Mouse (Mus musculus): ENCODE data around the gene Tmem206. TPM values are rescaled to one million over a fixed set of nuclear protein-coding genes. Genes with fewer than 3 reads are reported as not detected.

Tmem206 gene
- polyA plus RNA-seq, 1 experiment, result 17.8 TPM

GRCm38 (mm10) chr1:191352786-191353488 lies 27.2 kb downstream of the Tmem206 start:
- Histone ChIP-seq H3K27me3 (ENCODE audit: control insufficient read depth, insufficient read depth, low read length) (no peaks in the 10 kb centered on the region), H3K36me3 (ENCODE audit: control insufficient read depth, insufficient read depth, low read length) (peaks cover 85% of the 10 kb centered on the region), H3K4me3 (ENCODE audit: control insufficient read depth, insufficient read depth, low read length) (no peak overlapping the region), H3K4me1 (replicated peaks; ENCODE audit: control insufficient read depth, insufficient read depth, low read length) (no peaks in the 10 kb centered on the region), H3K27ac (ENCODE audit: control insufficient read depth, insufficient read depth, low read length) (no peak overlapping the region)
- 74% methylated on average over 14 of the region's 14 CpGs for WGBS
- no peak for TF ChIP-seq POLR2A (IDR thresholded peaks at IDR 0.05; ENCODE audit: control insufficient read depth, extremely low read depth, insufficient read depth, low read length, poor library complexity)
- no peak for TF ChIP-seq CTCF (IDR thresholded peaks at IDR 0.05; ENCODE audit: borderline replicate concordance, control insufficient read depth, extremely low read depth, insufficient read depth, low read length, poor library complexity)
- DNase-seq, result peak; percentile 26

GRCm38 (mm10) chr1:191353836-191354235 lies 28.1 kb downstream of the Tmem206 start:
- H3K4me1 ChIP-seq (replicated peaks; ENCODE audit: control insufficient read depth, insufficient read depth, low read length), result no peaks in the 10 kb centered on the region
- WGBS, result 93% methylated on average over 4 of the region's 4 CpGs
- no peak for DNase-seq
- no peak overlapping the region for H3K4me3 ChIP-seq (ENCODE audit: control insufficient read depth, insufficient read depth, low read length)
- peaks cover 94% of the 10 kb centered on the region for H3K36me3 ChIP-seq (ENCODE audit: control insufficient read depth, insufficient read depth, low read length)
- no peaks in the 10 kb centered on the region for H3K27me3 ChIP-seq (ENCODE audit: control insufficient read depth, insufficient read depth, low read length)
- TF ChIP-seq POLR2A (IDR thresholded peaks at IDR 0.05; ENCODE audit: control insufficient read depth, extremely low read depth, insufficient read depth, low read length, poor library complexity), result no peak
- TF ChIP-seq CTCF (IDR thresholded peaks at IDR 0.05; ENCODE audit: borderline replicate concordance, control insufficient read depth, extremely low read depth, insufficient read depth, low read length, poor library complexity), result no peak
- H3K27ac ChIP-seq (ENCODE audit: control insufficient read depth, insufficient read depth, low read length), result no peak overlapping the region

GRCm38 (mm10) chr1:191356936-191357335 lies 31.2 kb downstream of the Tmem206 start:
- no peak overlapping the region for H3K27ac ChIP-seq (ENCODE audit: control insufficient read depth, insufficient read depth, low read length)
- TF ChIP-seq CTCF (IDR thresholded peaks at IDR 0.05; ENCODE audit: borderline replicate concordance, control insufficient read depth, extremely low read depth, insufficient read depth, low read length, poor library complexity), result no peak
- TF ChIP-seq POLR2A (IDR thresholded peaks at IDR 0.05; ENCODE audit: control insufficient read depth, extremely low read depth, insufficient read depth, low read length, poor library complexity), result no peak
- no peak for DNase-seq
- 90% methylated on average over 1 of the region's 1 CpGs for WGBS
- H3K27me3 ChIP-seq (ENCODE audit: control insufficient read depth, insufficient read depth, low read length), result no peaks in the 10 kb centered on the region
- no peak overlapping the region for H3K4me3 ChIP-seq (ENCODE audit: control insufficient read depth, insufficient read depth, low read length)
- H3K36me3 ChIP-seq (ENCODE audit: control insufficient read depth, insufficient read depth, low read length), result peaks cover 98% of the 10 kb centered on the region
- no peaks in the 10 kb centered on the region for H3K4me1 ChIP-seq (replicated peaks; ENCODE audit: control insufficient read depth, insufficient read depth, low read length)

- no peak for TF ChIP-seq POLR2A (IDR thresholded peaks at IDR 0.05; ENCODE audit: control insufficient read depth, extremely low read depth, insufficient read depth, low read length, poor library complexity)
- no peak for TF ChIP-seq CTCF (IDR thresholded peaks at IDR 0.05; ENCODE audit: borderline replicate concordance, control insufficient read depth, extremely low read depth, insufficient read depth, low read length, poor library complexity)
- no peak for DNase-seq
- 90% methylated on average over 7 of the region's 7 CpGs for WGBS
- peaks cover 89% of the 10 kb centered on the region for H3K36me3 ChIP-seq (ENCODE audit: control insufficient read depth, insufficient read depth, low read length)
- no peaks in the 10 kb centered on the region for H3K4me1 ChIP-seq (replicated peaks; ENCODE audit: control insufficient read depth, insufficient read depth, low read length)
- H3K27me3 ChIP-seq (ENCODE audit: control insufficient read depth, insufficient read depth, low read length), result no peaks in the 10 kb centered on the region
- H3K4me3 ChIP-seq (ENCODE audit: control insufficient read depth, insufficient read depth, low read length), result no peak overlapping the region
- no peak overlapping the region for H3K27ac ChIP-seq (ENCODE audit: control insufficient read depth, insufficient read depth, low read length)
Measured at GRCm38 (mm10) chr1:191359478-191359877, 33.8 kb downstream of the Tmem206 start.

- H3K27ac ChIP-seq (ENCODE audit: control insufficient read depth, insufficient read depth, low read length), result no peak overlapping the region
- no peaks in the 10 kb centered on the region for H3K27me3 ChIP-seq (ENCODE audit: control insufficient read depth, insufficient read depth, low read length)
- no peak overlapping the region for H3K4me3 ChIP-seq (ENCODE audit: control insufficient read depth, insufficient read depth, low read length)
- H3K4me1 ChIP-seq (replicated peaks; ENCODE audit: control insufficient read depth, insufficient read depth, low read length), result no peaks in the 10 kb centered on the region
- no peak for DNase-seq
- no peak for TF ChIP-seq CTCF (IDR thresholded peaks at IDR 0.05; ENCODE audit: borderline replicate concordance, control insufficient read depth, extremely low read depth, insufficient read depth, low read length, poor library complexity)
- no peak for TF ChIP-seq POLR2A (IDR thresholded peaks at IDR 0.05; ENCODE audit: control insufficient read depth, extremely low read depth, insufficient read depth, low read length, poor library complexity)
- H3K36me3 ChIP-seq (ENCODE audit: control insufficient read depth, insufficient read depth, low read length), result peaks cover 73% of the 10 kb centered on the region
- 95% methylated on average over 6 of the region's 6 CpGs for WGBS
Measured at GRCm38 (mm10) chr1:191362412-191362811, 36.7 kb downstream of the Tmem206 start.

GRCm38 (mm10) chr1:191364477-191364876 lies 38.8 kb downstream of the Tmem206 start:
- DNase-seq, result peak; percentile 65

More at GRCm38 (mm10) chr1:191364477-191364876, 38.8 kb downstream of the Tmem206 start:
- Histone ChIP-seq H3K4me3 (ENCODE audit: control insufficient read depth, insufficient read depth, low read length) (no peak overlapping the region), H3K4me1 (replicated peaks; ENCODE audit: control insufficient read depth, insufficient read depth, low read length) (no peaks in the 10 kb centered on the region), H3K27me3 (ENCODE audit: control insufficient read depth, insufficient read depth, low read length) (no peaks in the 10 kb centered on the region), H3K36me3 (ENCODE audit: control insufficient read depth, insufficient read depth, low read length) (peaks cover 68% of the 10 kb centered on the region), H3K27ac (ENCODE audit: control insufficient read depth, insufficient read depth, low read length) (no peak overlapping the region)
- WGBS, result 87% methylated on average over 4 of the region's 4 CpGs
- TF ChIP-seq POLR2A (IDR thresholded peaks at IDR 0.05; ENCODE audit: control insufficient read depth, extremely low read depth, insufficient read depth, low read length, poor library complexity) (no peak), CTCF (IDR thresholded peaks at IDR 0.05; ENCODE audit: borderline replicate concordance, control insufficient read depth, extremely low read depth, insufficient read depth, low read length, poor library complexity) (no peak)

Measured in thymus, adult 2 months (tissue).